Mouse (Mus musculus): ENCODE data around the gene Tmtc1. TPM values are rescaled to one million over a fixed set of nuclear protein-coding genes. Genes with fewer than 3 reads are reported as not detected.

Gene Tmtc1
- total RNA-seq, 1 experiment, result 5.8 TPM

DNA sequence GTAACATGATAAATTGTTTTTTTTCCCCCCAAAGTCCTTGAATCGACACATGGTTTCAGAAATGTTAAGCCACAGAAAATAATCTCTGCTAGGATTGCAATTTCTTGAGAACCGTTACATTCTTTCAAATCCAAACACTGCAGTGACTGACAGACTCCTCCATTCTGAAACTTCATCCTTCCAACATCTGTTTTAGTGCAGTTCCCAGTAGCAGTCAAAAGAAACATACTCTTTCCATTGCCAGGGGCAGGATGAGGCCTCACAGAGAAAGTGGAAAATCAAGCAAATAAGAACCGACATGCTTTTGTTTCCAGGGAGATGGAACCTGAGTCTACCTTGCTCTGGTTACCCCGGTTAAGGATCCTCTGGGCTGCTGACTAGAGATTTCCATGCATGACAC is 147.1 kb downstream of the Tmtc1 start:
- Histone ChIP-seq H3K4me1 (ENCODE audit: control insufficient read depth in 2 of 2, insufficient read depth in 2 of 2, low read length in 2 of 2, poor library complexity in 1 of 2) (peaks cover 6 to 9% of the 10 kb centered on the region in 2 experiments), H3K9ac (ENCODE audit: insufficient read depth, low read depth, low read length, poor library complexity, severe bottlenecking) (no peak overlapping the region), H3K4me3 (ENCODE audit: insufficient read depth in 1 of 2, low read depth in 1 of 2, low read length in 2 of 2, poor library complexity in 1 of 2, severe bottlenecking in 1 of 2) (no peak overlapping the region), H3K27ac (ENCODE audit: insufficient read depth, low read depth, low read length, poor library complexity, severe bottlenecking) (no peak overlapping the region), H3K36me3 (ENCODE audit: control insufficient read depth, insufficient read depth, low read length, poor library complexity, severe bottlenecking) (no peaks in the 10 kb centered on the region), H3K9me3 (ENCODE audit: control insufficient read depth, insufficient read depth, low read depth, low read length) (no peaks in the 10 kb centered on the region)
- no peak for DNase-seq (ENCODE audit: low read depth, low spot score)
- TF ChIP-seq CHD2 (IDR thresholded peaks at IDR 0.05; ENCODE audit: low read depth, low read length) (no peak), MAFK (IDR thresholded peaks at IDR 0.05; ENCODE audit: insufficient read depth, low read depth, low read length) (no peak), HCFC1 (IDR thresholded peaks at IDR 0.05; ENCODE audit: borderline replicate concordance, insufficient read depth, low read length) (no peak), ZC3H11A (IDR thresholded peaks at IDR 0.05; ENCODE audit: borderline replicate concordance, low read depth, low read length) (no peak), ZNF384 (IDR thresholded peaks at IDR 0.05; ENCODE audit: low read depth, low read length) (no peak)
- in situ Hi-C loops (cut with MboI; ENCODE audit: low sequenced_read_pairs in 2 of 2, unreplicated experiment in 2 of 2), result no loop called here

DNA sequence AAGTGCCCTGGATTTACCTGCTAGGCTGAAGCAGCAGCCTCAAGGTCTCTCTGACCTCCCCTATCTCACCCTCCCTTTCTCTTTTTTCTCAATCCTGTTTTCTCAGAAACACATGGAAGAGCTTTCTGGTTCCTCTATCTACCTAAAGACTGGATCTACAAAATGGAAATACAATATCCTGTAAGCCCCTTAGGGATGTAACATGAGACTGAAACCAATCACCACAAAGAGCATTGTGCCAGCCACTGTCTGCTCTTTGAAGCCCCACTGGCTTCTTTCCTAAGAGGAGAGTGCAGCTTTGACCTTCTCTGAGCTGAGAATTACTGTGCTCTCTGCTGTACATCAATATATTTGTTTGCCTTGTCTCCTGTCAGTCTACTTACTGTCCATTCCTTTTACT is 147.8 kb downstream of the Tmtc1 start:
- in situ Hi-C loops (cut with MboI; ENCODE audit: low sequenced_read_pairs in 2 of 2, unreplicated experiment in 2 of 2), result no loop called here

DNA sequence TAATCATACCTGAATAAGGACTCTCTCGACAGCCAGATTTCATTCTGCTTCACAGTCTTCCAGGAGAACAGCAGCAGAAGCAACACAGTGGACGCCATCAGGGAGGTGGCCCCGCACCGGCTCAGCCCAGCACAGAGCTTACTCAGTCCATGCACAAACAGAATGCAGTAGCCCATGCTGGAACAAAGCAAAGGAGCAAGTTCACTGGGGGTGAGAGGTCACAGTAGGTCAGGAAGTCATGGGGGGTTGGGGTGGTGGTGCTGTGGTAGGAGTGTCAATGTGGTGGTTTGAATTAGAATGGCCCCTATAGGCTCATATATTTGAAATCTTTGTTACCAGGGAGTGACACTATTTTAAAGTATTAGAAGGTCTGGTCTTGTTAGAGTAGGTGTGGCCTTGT is 149.7 kb downstream of the Tmtc1 start:
- Histone ChIP-seq H3K9ac (ENCODE audit: insufficient read depth, low read depth, low read length, poor library complexity, severe bottlenecking) (no peak overlapping the region), H3K9me3 (ENCODE audit: control insufficient read depth, insufficient read depth, low read depth, low read length) (no peaks in the 10 kb centered on the region), H3K27ac (ENCODE audit: insufficient read depth, low read depth, low read length, poor library complexity, severe bottlenecking) (no peak overlapping the region), H3K36me3 (ENCODE audit: control insufficient read depth, insufficient read depth, low read length, poor library complexity, severe bottlenecking) (no peaks in the 10 kb centered on the region), H3K4me3 (ENCODE audit: insufficient read depth in 1 of 2, low read depth in 1 of 2, low read length in 2 of 2, poor library complexity in 1 of 2, severe bottlenecking in 1 of 2) (no peak overlapping the region), H3K4me1 (ENCODE audit: control insufficient read depth in 2 of 2, insufficient read depth in 2 of 2, low read length in 2 of 2, poor library complexity in 1 of 2) (peaks cover 6 to 11% of the 10 kb centered on the region in 2 experiments)
- DNase-seq (ENCODE audit: low read depth, low spot score), result peak; percentile 34
- no peak for TF ChIP-seq ZC3H11A (IDR thresholded peaks at IDR 0.05; ENCODE audit: borderline replicate concordance, low read depth, low read length)
- TF ChIP-seq MAFK (IDR thresholded peaks at IDR 0.05; ENCODE audit: insufficient read depth, low read depth, low read length), result no peak
- TF ChIP-seq CHD2 (IDR thresholded peaks at IDR 0.05; ENCODE audit: low read depth, low read length), result no peak
- no peak for TF ChIP-seq HCFC1 (IDR thresholded peaks at IDR 0.05; ENCODE audit: borderline replicate concordance, insufficient read depth, low read length)
- no peak for TF ChIP-seq ZNF384 (IDR thresholded peaks at IDR 0.05; ENCODE audit: low read depth, low read length)
- in situ Hi-C loops (cut with MboI; ENCODE audit: low sequenced_read_pairs in 2 of 2, unreplicated experiment in 2 of 2), result no loop called here

More for the DNA sequence above, 147.8 kb downstream of the Tmtc1 start:
- TF ChIP-seq ZNF384 (IDR thresholded peaks at IDR 0.05; ENCODE audit: low read depth, low read length) (no peak), MAFK (IDR thresholded peaks at IDR 0.05; ENCODE audit: insufficient read depth, low read depth, low read length) (no peak), HCFC1 (IDR thresholded peaks at IDR 0.05; ENCODE audit: borderline replicate concordance, insufficient read depth, low read length) (no peak), CHD2 (IDR thresholded peaks at IDR 0.05; ENCODE audit: low read depth, low read length) (no peak), ZC3H11A (IDR thresholded peaks at IDR 0.05; ENCODE audit: borderline replicate concordance, low read depth, low read length) (no peak)
- H3K9ac ChIP-seq (ENCODE audit: insufficient read depth, low read depth, low read length, poor library complexity, severe bottlenecking), result no peak overlapping the region
- no peaks in the 10 kb centered on the region for H3K36me3 ChIP-seq (ENCODE audit: control insufficient read depth, insufficient read depth, low read length, poor library complexity, severe bottlenecking)
- H3K4me3 ChIP-seq (ENCODE audit: insufficient read depth in 1 of 2, low read depth in 1 of 2, low read length in 2 of 2, poor library complexity in 1 of 2, severe bottlenecking in 1 of 2), result no peak overlapping the region
- no peak overlapping the region for H3K27ac ChIP-seq (ENCODE audit: insufficient read depth, low read depth, low read length, poor library complexity, severe bottlenecking)
- H3K9me3 ChIP-seq (ENCODE audit: control insufficient read depth, insufficient read depth, low read depth, low read length), result no peaks in the 10 kb centered on the region
- no peak for DNase-seq (ENCODE audit: low read depth, low spot score)
- H3K4me1 ChIP-seq (ENCODE audit: control insufficient read depth in 2 of 2, insufficient read depth in 2 of 2, low read length in 2 of 2, poor library complexity in 1 of 2), result peaks cover 6 to 9% of the 10 kb centered on the region in 2 experiments

DNA sequence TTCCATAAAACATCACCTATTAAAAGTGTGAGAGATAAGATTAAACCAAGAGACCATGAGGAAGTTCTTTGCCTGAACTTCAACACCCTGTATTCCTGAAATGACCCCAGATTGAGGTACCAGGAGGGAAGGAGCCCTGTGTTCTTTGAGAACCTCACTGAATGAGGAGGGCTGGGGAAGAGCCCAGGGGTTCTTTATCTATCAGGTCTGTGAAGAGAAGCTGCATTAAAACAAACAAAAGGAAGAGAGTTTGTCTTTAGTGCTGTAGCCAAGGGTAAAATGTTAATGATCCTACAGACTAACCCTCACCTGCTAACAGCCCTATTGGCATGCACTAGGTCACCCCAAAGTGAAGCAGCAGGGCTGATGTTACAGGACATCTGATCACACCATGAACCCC is 153.3 kb downstream of the Tmtc1 start:
- in situ Hi-C loops (cut with MboI; ENCODE audit: low sequenced_read_pairs in 2 of 2, unreplicated experiment in 2 of 2), result no loop called here

More for the DNA sequence above, 153.3 kb downstream of the Tmtc1 start:
- H3K9me3 ChIP-seq (ENCODE audit: control insufficient read depth, insufficient read depth, low read depth, low read length), result no peaks in the 10 kb centered on the region
- H3K4me1 ChIP-seq (ENCODE audit: control insufficient read depth in 2 of 2, insufficient read depth in 2 of 2, low read length in 2 of 2, poor library complexity in 1 of 2), result peaks cover 6 to 11% of the 10 kb centered on the region in 2 experiments
- no peak for DNase-seq (ENCODE audit: low read depth, low spot score)
- no peak overlapping the region for H3K4me3 ChIP-seq (ENCODE audit: insufficient read depth in 1 of 2, low read depth in 1 of 2, low read length in 2 of 2, poor library complexity in 1 of 2, severe bottlenecking in 1 of 2)
- no peak overlapping the region for H3K27ac ChIP-seq (ENCODE audit: insufficient read depth, low read depth, low read length, poor library complexity, severe bottlenecking)
- H3K9ac ChIP-seq (ENCODE audit: insufficient read depth, low read depth, low read length, poor library complexity, severe bottlenecking), result no peak overlapping the region
- H3K36me3 ChIP-seq (ENCODE audit: control insufficient read depth, insufficient read depth, low read length, poor library complexity, severe bottlenecking), result no peaks in the 10 kb centered on the region
- no peak for TF ChIP-seq HCFC1 (IDR thresholded peaks at IDR 0.05; ENCODE audit: borderline replicate concordance, insufficient read depth, low read length)
- TF ChIP-seq ZC3H11A (IDR thresholded peaks at IDR 0.05; ENCODE audit: borderline replicate concordance, low read depth, low read length), result no peak
- no peak for TF ChIP-seq CHD2 (IDR thresholded peaks at IDR 0.05; ENCODE audit: low read depth, low read length)
- no peak for TF ChIP-seq MAFK (IDR thresholded peaks at IDR 0.05; ENCODE audit: insufficient read depth, low read depth, low read length)
- TF ChIP-seq ZNF384 (IDR thresholded peaks at IDR 0.05; ENCODE audit: low read depth, low read length), result no peak

All from ES-E14 (cell line).